Mouse (Mus musculus) c-Kit-positive CD71-positive TER-119-positive erythroid progenitor cells, embryonic 14.5 days (primary cell): Measurements from ENCODE around the gene Zfp345.
"Not testable (repeated sequence)": the region's sequence is repeated elsewhere in the genome, so short reads cannot be mapped to it uniquely, and the experiment has no call there.

ENCODE experiments used
- DNase-seq: peaks from one replicate; pipeline ENCODE4 v3.0.0-alpha.2; 2013; ENCODE audit warnings: low spot score

Zfp345 gene

GRCm38 (mm10) chr2:150484939-150485778 lies at the start of gene Zfp345:
Gene Zfp345, minus strand, starts transcription at chr2:150485091.
- not testable (repeated sequence) for DNase-seq

GRCm38 (mm10) chr2:150525703-150526207 lies 40.9 kb upstream of the Zfp345 start:
- DNase-seq, result no peak

GRCm38 (mm10) chr2:150512837-150513236 lies 27.9 kb upstream of the Zfp345 start:
- no peak for DNase-seq

GRCm38 (mm10) chr2:150500124-150500973 lies 15.5 kb upstream of the Zfp345 start:
- DNase-seq, result not testable (repeated sequence)

GRCm38 (mm10) chr2:150493031-150493430 lies 8.1 kb upstream of the Zfp345 start:
- no peak for DNase-seq

- DNase-seq, result peak; percentile 0
Observed at GRCm38 (mm10) chr2:150451180-150451919, 33.5 kb downstream of the Zfp345 start, which contains the start of gene Zfp442. Gene Zfp442, minus strand, starts transcription at chr2:150451486.

- DNase-seq, result not testable (repeated sequence)
Observed at GRCm38 (mm10) chr2:150439084-150439483, 45.8 kb downstream of the Zfp345 start.
